In genomic region chr3:146557507-146557906, GRCm38 (mm10) we compare ENCODE assay signal across 15 mouse cellular contexts. TPM values are rescaled to one million over a fixed set of nuclear protein-coding genes. Genes with fewer than 3 reads are reported as not detected.
"Had no signal": no experiment of that assay in that cellular context is flagged by ENCODE, and none has a peak within 500 bp of the region (broad histone marks: within the 10 kb centered on the region; RNA-seq: fewer than 3 reads in every experiment).

No protein-coding gene starts in this region.

- DNase-seq: kidney, adult 2 months; kidney, postnatal 25 days; liver, postnatal 0 days; lung, embryonic 14.5 days; lung, postnatal 36 days; retina, postnatal 1 day; thymus, adult 2 months; thymus, postnatal 14 days; thymus, postnatal 4 days had no signal

RNA-seq across cellular contexts. Expression of gene Uox, which starts 12.7 kb away (rescaled TPM):
- total RNA-seq: layer of hippocampus, postnatal 25 days; monocyte, adult 5-6 weeks; neutrophil, adult 5-6 weeks had no signal

RNA-seq across cellular contexts. Expression of gene Dnase2b, which starts 57.9 kb away (rescaled TPM):
- total RNA-seq: layer of hippocampus, adult 8-10 months; layer of hippocampus, postnatal 25 days; left cerebral cortex, adult 8-10 months; left cerebral cortex, postnatal 36 days; neutrophil, adult 5-6 weeks had no signal
